Mouse (Mus musculus) embryo, embryonic 10.5 days (tissue): ENCODE data around the gene Naip1.
"Not testable (repeated sequence)": the region's sequence is repeated elsewhere in the genome, so short reads cannot be mapped to it uniquely, and the experiment has no call there.

ENCODE experiments used
- DNase-seq: peaks from one replicate; pipeline ENCODE4 v3.0.0-alpha.2; 2015; ENCODE audit warnings: low spot score

Naip1 gene

DNA sequence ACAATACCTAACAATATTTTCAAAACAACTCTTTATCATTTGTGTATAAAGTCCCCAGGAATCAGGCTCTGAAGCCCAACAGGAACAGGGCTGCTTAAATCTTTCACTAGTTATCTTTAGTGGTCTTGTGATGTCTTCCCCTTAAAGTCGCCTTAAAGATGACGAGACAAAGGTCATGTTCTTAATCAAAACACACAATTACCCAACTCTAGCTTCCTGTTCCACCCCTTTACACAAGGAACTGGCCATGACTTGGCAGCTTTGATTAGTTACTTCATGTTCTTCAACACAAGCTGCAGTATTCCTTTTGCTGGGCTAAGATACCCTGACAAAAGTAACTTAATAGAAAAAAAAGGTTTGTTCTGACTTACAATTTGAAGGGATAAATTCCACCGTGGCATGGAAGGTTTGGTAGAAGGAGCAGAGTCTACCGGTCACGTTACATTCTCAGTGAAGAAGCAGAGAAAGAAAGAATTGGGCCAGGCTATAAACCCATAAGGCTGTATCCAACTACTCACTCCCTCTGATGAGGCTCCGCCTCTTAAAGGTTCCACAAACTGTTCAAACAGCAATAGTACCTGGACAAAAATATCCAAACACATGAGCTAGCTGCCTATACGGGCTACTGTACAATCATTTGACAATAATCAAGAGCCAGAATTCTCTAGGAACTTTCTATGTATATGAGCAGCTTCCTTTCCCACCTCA is 49.6 kb downstream of the Naip1 start:
- DNase-seq = not testable (repeated sequence)

GRCm38 (mm10) chr13:100391021-100391420 is 61.6 kb downstream of the Naip1 start:
- DNase-seq = peak; percentile 56

- no peak for DNase-seq
Measured at GRCm38 (mm10) chr13:100370536-100370935, 82.1 kb downstream of the Naip1 start.
